Mouse (Mus musculus): ENCODE data around the gene Ran.

Ran gene

DNA sequence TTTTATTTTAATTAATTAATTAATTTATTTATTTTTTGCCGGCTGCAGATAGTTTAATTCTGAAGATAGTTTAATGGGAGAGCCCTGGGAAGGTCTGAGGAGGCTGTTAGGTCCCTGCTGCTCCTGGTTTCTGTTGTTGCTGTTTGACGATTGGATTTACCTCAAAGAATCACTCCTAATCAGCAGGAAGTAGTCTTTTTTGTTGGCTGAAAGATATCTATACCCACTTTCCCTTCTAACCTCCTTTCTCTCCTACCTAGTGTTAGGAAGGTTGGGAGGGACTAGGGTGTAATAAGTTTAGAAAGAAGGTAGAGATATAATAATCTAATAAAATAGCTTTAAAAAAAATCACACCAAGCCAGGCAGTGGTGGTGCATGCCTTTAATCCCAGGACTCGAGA, 4.8 kb upstream of the Ran start:
- DNase-seq (ENCODE audit: low read depth): no peak

DNA sequence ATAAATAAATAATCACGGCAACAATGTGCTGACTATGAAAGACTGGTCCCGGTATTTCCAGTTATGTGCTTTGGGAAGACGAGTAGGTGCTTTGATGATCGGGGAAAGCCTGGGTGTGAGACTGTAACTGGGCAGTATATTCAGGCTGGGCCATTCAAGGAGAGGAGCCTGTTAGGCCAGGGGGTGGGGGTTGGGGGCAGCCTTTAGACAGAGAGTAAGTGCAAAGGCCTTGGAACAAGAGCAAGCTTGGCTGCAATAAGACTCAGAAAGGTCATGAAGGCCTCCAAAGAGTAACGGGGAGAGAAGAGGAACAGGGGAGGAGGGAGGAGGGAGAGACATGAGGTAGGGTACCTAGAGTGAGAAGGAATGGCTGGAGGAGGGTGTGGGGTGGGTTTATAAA, 4.3 kb upstream of the Ran start:
- no peak for DNase-seq (ENCODE audit: low read depth)

DNA sequence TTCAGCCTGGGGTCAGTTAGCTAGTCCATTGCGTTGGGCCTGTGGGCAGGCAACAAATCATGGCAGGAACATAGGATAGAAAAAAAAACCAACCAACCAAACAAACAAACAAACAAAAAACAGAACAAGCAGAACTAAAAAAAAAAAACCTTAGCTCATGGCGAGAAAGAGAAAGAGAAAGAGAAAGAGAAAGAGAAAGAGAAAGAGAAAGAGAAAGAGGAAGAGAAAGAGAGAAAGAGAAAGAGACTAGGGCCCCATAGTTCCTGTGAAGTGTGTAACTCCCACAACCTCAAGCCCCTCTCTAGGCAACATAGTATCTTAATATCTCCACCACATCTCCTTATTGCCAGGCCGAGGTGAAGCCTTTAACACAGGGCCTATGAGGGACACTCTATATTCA, 3.5 kb upstream of the Ran start:
- DNase-seq (ENCODE audit: low read depth): no peak

DNA sequence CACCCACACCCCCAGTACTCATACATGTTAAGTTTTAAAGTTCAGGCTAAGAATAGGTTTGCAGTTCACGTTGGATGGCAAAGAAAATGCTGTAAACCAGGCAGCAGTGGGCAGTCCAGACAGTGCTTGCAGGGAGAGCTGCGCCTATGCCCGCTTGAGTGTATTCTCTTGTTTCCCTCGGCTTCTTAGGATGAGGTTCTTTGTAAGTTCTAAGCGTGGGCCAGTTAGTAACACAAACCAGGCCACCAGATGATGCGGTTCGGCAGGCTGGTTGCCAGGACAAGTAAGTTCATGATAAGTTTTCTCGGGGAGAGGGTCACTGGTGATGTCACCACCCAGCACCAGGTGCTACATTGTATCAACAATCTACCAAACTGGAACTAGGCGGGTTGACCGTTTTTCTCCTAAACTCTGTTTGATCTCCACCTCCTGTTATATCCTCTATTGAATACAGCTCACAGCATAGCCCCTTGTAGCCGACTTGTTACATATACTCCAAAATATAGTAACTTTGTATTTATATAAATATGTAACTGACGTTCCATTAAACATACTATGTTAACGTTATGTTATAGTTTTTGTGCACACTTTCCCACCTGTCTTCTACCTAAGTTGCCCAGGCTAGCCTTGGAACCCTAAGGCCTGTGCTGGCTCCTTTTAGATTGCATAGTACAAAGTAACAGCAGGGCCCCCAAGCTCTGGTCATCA, 933 bp upstream of the Ran start:
- no peak for DNase-seq (ENCODE audit: low read depth)

DNA sequence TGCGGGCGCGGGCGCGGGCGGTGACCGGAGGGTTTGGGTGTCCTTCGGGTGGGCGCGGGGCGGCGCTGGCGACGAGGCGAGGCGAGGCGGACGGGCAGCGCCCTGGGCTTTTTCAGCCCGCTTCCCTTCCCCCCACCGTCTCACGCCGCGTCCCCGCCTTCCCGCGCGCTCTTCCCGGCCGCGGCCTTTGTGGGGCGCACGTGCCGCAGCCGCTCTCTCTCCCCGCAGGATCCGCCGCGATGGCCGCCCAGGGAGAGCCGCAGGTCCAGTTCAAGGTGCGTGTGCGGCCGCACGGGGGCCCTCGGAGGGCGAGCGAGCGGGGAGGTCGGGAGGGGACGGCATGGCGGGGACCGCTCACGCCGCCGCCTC, 415 bp downstream of the Ran start:
- no peak for DNase-seq (ENCODE audit: low read depth)

DNA sequence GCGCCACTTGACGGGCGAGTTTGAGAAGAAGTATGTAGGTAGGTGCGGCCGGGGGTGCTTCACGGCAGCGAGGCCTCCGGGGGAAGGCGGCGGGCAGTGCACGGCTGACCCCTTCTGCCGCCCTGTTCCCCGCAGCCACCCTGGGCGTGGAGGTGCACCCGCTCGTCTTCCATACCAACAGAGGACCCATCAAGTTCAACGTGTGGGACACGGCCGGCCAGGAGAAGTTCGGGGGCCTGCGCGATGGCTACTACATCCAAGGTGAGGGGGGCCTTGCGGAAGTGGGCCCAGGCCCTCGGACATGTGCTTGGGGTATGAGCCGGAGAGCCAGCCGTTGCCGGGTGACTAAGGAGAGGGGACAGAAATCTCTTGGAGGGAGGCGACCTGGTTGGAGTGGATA, 862 bp downstream of the Ran start:
- no peak for DNase-seq (ENCODE audit: low read depth)

DNA sequence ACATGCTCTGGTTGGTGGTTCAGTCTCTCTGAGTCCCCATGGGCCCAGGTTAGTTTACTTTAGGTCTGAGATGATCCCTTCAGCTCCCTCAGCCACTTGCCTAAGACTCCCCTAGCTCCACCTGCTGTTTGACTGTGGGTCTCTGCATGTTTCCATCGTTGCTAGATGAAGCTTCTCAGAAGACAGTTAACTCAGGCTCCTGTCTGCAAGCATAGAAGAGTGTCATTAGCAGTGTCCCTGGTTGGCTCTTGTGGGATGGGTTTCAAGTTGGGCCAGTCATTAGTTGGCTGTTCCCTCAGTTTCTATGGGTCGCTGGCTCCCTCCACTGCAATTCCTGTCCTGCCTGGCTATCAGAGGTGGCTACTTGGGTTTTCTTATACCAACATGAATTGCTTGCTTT, 5.2 kb downstream of the Ran start:
- DNase-seq (ENCODE audit: low read depth): no peak

DNA sequence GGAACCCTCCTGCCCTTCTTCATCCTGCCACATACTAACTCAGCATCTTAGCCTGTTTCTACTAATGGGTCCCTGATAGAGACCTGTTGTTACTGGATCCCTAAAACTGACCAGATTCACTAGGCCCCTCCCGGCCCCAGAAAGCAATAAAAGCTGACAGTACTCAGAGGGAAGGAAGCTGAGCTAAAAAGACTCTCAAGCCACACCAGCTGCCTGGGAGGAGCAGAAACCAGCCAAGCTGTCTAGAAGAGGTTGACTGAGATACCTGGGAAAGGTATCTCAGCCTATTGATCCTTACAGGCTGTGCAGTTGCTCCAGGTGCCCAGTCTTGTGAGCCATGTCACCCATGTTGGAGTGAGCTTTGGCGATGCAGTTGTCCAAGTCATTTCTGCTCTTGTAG, 5.9 kb downstream of the Ran start:
- DNase-seq (ENCODE audit: low read depth): no peak

DNA sequence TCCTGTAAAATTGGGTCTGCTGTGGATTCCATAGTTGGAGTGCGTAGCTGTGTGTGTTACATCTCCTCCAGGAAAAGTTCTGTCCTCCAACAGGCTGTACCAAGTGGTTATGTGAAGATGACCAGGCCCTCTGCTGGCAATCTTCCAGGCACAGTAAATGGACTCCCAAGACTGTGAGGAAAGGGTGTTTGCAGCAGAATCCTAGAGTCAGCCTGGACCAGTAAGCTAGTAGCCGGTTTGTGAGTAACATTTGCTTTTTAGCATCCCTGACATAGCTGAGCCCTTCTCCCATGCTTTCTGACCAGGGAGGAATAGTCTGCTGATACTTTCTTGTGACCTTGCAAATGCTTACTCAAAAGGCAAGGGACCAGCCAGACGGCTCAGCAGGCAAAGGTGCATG, 6.3 kb downstream of the Ran start:
- DNase-seq (ENCODE audit: low read depth): no peak

DNA sequence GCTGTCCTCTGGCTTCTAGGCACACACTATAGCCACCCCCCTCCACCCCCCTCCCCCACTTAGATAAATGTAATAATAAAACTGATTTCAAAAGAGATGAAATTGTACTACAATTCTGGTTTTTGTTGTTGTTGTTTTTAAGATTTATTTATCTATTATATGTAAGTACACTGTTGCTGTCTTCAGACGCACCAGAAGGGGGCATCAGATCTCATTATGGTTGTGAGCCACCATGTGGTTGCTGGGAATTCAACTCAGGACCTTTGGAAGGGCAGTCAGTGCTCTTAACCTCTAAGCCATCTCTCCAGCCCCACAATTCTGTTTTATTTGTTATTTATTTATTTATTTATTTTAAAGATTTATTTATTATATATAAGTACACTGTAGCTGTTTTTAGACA, 6.8 kb downstream of the Ran start:
- DNase-seq (ENCODE audit: low read depth): no peak

DNA sequence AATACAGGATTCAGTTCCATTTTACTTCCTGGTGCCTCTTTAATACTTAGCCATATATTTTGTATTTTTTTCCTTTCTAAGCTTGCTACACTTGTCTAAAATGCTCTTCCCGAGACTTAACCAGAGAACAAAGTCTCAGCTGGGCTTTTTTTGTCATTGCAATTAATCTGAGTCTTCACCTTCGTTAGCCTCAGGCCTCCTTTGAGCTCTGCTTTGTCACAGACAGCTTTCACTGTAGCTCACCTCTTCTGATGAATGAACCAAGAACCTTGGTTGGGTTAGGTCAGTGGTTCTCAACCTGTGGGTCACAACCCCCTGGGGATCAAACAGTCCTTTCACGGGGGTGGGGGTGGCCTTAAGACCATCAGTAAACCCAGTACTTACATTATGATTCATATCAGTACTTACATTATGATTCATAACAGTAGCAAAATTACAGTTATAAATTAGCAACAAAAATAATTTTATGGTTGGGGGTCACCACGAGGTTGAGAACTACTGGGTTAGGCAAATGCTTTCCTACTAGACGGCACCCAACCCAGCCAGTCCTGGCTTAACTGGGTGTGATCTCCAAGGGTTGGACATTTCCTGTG, 9.4 kb downstream of the Ran start:
- no peak for DNase-seq (ENCODE audit: low read depth)

DNA sequence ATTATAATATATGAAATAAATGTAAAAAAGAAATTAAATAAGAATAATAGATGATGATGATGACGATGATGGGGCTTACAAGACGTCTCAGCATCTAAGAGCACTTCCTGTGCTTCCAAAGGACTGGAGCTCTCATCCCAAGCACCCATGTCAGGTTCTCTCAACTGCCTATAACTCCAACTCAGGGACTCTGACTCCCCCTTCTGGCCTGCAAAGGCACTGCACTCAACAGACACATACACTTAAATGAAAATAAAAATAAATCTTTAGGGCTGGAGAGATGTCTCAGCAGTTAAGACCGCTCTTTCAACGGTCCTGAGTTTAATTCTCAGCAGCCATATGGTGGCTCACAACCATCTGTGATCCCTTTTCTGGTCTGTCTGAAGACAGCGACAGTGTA, 16.8 kb downstream of the Ran start:
- DNase-seq (ENCODE audit: low read depth): no peak

DNA sequence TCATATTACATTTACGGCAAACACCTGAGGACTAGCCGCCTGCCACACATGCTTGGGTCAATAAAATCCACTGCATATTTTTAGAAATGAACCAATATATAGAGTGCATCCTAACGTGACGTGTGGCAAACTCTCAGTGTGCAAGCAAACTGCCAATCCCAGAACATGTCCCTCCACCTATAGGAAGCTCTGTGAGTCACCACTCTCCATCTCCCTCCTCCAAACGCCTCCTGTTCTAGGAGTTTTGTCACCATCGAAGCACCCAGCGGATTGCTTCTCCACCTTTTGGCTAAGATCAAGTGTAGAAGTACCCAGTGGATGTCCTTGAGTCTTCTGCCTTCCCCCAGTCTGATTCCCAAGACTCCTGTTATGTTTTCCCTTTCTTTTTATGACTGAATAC, 17.9 kb downstream of the Ran start:
- no peak for DNase-seq (ENCODE audit: low read depth)

DNA sequence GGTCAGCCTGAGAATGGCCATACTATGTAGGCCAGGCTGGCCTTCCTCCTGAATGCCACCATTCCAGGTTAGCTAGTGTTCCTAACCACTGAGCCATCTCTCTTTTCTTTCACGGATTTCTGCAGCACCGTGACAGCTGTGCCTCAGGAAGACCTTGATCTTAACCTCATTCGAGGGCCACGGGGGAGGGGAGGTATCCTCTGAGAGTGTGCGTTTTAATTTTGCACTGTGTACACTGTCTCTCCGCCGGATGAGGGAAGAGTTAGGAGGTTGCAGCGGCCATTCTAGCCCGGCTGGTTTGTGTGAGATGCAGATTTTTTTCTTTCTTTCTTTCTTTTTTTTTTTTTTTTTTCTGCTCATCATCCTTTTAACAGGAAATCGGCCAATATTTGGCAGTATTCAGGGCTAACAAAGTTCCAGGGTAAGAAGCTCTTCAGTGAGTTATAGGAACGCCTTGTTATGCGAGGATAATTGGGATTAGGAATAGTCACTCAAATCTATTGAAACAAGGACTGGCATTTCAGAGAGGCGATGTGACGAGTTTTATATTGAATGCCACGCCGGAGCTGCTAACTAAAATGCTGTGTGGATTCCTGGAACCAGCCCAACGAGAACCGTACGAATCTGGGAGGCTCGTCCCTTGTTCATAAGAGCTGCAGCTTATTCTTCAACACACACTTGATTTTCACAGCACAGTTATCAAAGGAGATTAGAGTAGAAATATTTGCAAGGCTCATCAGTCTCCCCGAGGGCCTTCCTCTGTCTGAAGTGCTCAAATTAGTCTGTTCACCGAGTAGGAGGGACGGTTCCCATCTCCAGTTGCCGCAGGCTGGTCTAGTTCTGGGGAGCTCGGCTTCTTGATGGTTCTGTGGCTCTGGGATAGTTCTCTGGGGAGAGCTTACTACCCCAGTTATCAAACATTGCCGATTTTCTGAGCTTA, 26.0 kb downstream of the Ran start:
- no peak for DNase-seq (ENCODE audit: low read depth)

DNA sequence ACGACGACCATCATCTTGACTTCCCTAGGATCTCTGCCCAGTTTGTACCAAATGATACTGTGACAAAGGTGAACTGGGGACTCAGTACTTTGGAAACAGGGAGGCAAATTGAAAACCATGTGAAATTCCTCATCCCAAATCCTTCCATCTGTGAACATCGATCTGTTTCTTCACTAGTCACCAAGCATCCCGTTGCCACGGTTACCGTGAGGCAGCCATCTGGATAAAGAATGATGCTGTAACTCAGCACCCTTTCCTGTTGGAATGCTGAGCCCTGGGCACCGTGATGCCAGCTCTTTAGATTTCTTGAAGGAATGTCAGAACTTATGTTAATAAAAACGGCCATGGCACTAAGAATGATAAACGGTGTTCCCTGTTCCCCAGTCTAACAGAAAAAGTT, 29.5 kb downstream of the Ran start:
- DNase-seq (ENCODE audit: low read depth): no peak

DNA sequence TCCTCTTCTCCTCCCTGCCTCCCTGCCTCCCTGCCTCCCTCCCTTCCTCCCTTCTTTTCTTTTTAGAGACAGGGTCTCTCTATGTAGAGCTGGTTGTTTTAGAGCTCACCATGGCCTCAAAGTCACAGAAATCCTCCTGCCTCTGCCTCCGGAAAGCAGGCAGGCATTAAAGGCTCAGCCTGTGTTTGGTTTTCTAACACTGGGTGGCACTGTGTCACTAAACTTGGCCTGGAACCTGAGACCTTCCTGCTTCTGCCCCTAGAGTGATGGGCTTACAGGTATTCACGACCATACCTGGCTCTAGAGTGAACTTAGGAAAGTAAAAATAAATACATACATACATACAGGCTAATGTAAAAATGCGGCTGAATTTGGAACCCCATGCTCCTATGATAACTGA, 32.0 kb downstream of the Ran start:
- DNase-seq (ENCODE audit: low read depth): no peak

DNA sequence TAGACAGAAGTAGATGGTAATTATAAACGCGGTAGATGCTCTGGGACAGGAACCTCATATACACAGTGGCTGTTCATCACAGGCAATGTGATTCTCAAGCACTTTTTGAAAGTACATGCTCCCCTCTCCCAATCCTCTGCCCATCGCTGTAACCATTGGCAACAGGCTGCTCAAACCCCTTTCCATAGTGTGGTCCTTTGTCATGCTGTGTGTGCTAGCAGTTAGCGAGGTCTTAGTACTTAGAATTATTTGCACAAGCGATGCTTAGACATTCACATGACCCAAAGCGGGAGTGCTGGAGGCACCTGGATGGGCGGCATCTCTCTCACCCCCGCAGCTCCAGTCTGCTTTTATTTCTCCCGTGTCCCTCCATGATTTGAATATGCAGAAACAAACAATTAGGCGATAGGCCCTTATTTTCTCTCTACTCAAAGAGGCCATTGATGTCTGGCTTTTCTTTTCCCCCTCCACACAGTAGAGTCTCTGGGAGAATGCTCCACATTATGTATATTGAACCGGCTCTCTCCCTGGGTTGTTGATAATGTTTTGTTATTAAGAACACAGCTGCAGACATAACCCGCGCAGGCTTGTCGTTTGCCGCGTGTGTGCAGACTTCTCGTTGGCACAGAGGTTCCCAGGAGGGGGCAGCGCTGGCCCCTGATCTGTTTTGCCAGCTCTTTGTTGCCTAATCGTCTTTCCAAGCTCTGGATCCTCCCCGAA, 32.9 kb downstream of the Ran start:
- no peak for DNase-seq (ENCODE audit: low read depth)

DNA sequence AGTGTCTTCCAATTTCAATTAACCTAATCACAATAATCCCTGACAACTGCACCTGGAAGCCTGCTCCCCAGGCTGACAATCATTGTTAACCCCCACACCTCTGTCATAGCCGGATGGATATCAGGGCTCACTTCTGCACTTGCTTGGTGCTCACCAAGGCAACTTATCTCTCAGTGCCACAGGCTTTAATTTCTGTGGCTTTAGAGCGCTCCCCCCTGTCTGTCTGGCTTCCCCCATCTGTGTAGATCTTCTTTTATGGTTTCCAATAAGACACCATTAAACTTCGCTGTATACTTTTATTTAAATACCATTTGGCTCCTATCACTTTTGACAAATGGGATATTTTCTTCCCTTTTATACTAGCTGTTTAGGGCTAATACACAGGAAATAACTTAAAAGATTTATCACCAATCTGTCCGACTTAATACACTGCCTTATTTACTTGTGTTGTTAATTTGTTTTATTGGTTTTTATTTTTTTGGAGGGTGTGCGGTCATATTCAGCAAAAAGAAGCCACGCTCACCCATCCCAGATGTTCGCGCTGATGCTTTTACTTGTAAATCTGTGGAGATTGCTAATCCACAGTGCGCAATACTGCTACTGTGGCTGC, 34.9 kb downstream of the Ran start:
- no peak for DNase-seq (ENCODE audit: low read depth)

DNA sequence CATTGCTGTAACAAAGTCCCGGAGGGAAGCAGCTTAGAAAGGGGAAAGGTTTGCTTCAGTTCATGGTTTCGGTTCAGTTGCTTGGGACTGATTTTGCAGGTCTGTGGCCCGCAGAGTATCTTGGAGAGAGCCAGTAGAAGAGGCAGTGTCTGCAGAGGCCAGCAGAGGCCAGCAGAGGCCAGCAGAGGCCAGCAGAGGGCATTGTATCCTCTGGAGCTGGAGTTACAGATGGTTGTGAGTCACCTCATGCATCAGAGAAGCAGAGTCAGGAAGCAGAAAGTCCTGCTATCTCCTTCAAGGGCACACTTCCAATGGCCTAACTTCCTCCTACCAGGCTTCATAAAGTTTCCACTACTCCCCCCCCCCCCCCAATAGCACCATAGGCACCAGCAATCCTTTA, 39.2 kb downstream of the Ran start:
- DNase-seq (ENCODE audit: low read depth): no peak

DNA sequence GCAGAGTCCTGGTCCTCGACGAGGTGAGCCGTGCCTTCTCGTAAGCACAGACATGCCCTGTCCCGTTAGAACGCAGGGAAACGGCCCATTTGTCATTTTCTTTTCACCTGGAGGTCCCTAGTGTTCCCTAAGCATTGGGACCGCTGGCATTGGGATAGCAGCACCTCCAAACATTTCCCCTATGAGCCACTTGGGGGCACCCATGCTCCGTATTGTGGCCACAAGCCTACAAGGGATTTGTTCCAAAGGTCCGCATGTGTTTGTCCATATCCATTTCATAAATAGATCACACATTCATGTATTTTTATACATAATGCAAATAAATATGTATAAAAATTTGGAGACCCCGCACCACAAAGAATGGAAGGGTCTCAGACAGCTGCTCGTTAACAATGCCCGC, 41.7 kb downstream of the Ran start:
- no peak for DNase-seq (ENCODE audit: low read depth)

DNA sequence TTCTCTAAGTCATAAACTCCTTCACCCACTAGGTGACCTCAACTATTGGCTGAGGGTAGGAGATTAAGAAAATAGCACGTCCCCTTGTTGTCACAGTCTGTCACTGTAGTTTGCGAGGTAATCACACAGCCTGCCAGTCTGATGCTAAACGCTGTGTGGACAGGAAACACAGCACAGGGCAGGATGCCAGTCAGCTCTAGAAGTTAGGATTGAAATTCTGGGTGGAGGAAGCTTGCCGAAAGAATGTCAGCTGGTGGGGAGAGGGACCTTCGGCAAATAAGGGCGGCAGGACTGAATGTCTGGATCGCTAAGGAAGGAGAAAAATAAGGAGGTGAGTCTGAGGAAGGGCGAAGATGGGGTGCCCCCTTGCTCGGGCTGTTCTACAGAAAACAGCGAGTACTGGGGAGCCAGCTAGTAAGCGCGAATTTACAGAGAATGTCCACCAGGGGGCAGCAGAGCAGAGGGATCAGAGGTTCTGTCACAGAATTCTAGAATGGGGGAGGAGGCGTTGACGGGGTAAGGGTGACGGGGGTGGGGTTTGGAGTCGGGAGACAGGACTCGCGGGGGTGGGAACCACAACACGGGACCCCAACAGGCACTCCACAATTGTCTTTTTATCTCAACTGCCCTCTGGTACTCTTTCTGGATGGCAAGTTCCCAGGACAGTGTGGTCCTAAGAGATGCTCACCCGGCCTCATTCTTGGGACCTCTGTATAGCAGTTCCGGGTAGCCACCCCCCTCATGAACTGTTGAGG, 43.3 kb downstream of the Ran start:
- DNase-seq (ENCODE audit: low read depth): peak; percentile 43

DNA sequence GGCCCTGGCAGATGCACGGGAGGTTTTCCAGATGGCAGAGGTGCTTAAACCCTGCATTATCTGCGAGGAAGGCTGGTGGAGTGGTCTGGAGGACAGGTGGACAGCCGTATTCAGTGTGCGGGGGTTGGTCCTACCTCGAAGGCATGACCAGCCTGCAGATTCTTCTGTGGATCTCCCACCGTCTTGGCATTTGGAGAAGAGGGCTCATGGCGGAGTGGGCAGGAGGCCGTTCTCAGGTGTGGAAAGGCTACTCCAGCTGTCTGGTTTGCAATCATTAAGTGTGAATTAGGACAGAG, 43.9 kb downstream of the Ran start:
- DNase-seq (ENCODE audit: low read depth): no peak
